Mouse (Mus musculus) adrenal gland, adult 2 months (tissue): Measurements from ENCODE around the gene Apbb2. TPM values are rescaled to one million over a fixed set of nuclear protein-coding genes. Genes with fewer than 3 reads are reported as not detected.

Experiments used
- DNase-seq: peaks from one replicate; pipeline ENCODE4 v3.0.0; 2021
- long read RNA-seq: library from polyadenylated mRNA; stranded (forward); transcript quantifications from one replicate; pipeline ENCODE4 v2.0.0, GENCODE M21; 2021
- polyA plus RNA-seq: library from polyadenylated mRNA; depleted of rRNA; stranded (reverse); fragments of >200 nt; gene quantifications from 2 replicates; pipeline ENCODE4 v1.2.3, GENCODE M21; 2012; rRNA removed
- total RNA-seq, 2 experiments: library from RNA; stranded (reverse); gene quantifications; 2 replicates each; pipeline ENCODE4 v1.2.3; 2021

The Apbb2 gene
- 10 to 100 TPM; 58.3 to 76.7 TPM for total RNA-seq
- polyA plus RNA-seq = 8.4 and 20.0 TPM in 2 replicates
- long read RNA-seq, full-length matches to known transcripts = 4 of 14 reads
- long read RNA-seq, partial matches to known transcripts = 1 of 14 reads
- long read RNA-seq, other reads (novel, unspliced or antisense) = 9 of 14 reads

DNA sequence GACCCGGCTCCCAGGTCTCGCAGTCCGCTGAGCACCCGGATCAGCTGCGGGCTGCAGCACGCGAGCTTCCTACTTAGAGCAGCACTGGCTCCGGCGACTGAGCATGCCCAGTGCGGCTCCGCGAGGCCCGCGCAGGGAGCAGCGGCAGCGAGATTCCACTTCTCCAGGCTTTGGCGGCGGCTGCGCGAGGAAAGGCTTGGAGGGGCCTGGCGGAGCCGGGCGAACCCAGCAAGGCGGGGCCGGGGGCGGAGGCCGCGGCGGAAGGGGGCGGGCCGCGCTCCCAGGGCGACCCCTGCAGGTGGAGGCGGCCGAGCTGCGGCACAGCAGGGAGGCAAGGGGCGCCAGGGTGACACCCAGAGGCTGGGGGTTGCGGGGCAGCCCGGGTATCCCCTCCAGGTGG, at the start of gene Apbb2:
Gene Apbb2 (minus strand): TSS at position 188 of the 400 bp plus-strand sequence.
- DNase-seq = peak; percentile 98

DNA sequence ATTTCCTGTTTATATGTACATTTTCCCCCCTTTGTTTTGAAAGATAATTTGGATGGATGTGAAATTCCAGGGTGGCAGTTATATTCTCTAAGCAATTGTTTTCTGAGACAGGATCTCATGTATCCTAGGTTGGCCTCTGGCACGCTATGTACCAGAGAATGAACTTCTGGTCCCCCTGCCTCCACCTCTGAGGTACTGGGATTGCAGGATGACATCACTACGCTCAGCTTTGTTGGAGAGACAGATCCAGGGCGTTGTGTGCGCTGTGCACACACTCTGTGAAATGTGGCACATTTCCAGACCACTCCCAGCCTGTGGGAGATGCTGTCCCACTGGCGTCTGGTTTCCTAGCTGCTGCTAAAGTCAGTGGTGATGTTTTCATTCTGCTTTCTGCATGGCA, 35.6 kb upstream of the Apbb2 start:
- DNase-seq = peak; percentile 37

DNA sequence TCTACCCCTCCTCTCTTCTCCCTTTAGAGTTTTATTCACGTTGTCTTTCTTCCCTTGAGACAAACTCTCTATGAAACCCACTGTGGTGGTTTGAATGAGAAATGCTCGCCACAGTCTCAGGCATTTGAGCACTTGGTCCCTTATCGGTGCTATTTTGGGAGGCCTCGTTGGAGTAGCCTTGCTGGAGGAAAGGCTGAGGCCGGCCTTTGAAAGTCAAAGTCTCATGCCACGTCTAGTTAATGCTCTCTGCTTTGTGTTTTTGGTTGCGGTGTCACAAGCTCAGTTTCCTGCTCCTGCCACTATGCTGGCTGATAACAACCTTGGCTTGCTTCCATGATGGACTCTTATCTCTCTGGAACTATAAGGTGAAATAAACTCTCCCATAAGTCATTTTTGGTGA, 28.9 kb upstream of the Apbb2 start:
- DNase-seq = peak; percentile 15

DNA sequence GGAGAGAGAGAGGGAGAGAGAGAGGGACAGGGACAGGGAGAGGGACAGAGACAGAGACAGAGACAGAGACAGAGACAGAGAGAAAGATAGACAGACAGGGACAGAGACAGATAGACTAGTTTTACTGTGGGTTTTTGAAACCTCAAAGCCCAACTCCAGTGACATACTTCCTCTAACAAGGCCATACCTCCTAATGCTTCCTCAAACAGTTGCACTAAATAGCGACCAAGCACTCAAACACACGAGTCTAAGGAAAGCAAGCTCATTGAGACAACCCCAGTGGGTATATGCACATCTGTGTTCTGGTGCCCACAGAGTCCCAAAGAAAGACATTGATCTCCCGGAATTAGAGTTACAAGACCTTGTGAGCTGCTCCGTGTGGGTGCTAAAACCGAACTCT, 24.7 kb upstream of the Apbb2 start:
- no peak for DNase-seq

DNA sequence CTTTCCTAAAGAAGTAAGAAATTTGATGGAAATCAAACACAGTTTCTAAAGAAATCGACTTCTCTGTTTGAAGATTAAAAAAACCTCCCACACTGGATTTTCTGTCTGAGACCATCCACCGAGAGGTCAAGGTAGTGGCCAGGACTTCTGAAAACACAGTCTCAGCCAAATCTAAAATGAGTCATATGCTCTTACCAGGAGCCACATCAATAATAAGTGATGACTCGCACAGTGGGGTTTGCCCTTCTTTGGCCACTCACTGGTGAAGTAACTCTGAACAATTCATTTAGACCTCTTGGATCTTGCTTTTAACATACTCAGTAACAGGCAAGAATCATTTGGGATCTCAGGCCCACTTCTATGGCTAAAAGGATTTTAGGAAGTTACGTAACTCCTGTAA, 23.6 kb upstream of the Apbb2 start:
- peak; percentile 70 for DNase-seq

DNA sequence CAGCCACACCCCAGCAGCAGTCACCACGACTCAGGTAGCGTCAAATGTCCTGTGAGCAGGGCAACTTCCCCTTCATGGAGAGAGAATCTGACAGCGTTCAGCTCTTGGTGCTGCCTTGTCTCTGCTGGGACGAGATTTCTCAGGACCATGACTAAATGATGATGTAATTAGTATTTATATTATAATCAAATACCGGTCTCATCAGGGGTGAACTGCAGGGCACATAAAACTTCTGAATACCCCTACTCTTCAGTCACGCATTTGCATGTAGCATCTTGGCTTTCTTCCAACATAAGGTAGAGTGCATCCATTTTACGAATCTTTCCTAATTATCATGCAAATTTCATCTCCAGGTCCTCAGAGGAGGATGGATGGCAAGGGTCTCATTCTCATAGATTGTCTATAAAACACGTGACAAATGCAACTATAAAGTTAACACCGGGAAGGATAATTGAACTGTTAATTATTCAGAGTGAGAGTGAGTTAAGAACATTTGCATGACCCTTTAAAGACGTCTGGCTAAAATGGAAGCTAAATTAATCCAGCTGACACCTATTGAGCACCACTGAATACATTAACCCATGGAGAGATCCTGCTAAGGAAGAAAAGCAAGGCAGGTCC, 17.0 kb upstream of the Apbb2 start:
- DNase-seq = no peak

DNA sequence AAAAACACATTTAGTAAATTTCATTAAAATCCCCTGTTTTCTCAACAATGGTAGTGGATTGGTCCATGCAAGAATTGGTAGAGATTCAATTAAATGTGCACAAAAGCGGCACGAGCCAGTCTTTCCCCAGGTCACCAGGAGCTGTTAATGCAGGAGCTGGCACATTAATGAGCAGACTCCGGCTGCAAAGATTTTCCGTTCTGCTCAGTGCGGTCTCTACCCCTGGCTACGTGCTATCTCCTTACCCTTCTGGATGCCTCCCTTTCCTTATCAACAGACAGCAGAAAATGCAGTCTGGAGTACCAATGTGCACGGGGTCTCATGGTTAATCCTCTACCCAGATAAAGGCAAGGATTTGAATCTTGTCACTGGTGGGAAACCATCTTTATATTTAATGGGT, 9.2 kb upstream of the Apbb2 start:
- DNase-seq = no peak

DNA sequence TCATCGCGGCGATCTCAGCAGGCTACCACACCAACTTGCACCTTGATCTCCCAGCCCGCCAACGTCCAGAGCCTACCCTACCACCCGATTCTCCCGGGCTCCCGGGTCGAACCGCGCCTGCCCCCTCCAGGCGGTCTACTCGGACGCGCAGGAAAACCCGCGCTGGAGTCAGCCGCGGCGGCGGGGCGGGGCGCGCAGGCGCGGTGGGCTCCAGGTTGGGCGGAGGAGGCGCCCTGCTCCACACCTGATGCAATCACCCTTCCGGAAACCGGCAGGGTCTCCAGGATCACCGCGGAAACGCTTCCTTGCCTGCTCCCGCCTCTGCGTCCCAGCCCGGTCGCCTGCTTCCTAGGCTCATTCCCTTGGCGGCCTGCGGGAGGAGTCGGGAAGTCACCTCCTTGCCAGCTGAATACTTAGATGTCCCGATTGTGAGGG, 1.6 kb upstream of the Apbb2 start:
- peak; percentile 95 for DNase-seq

DNA sequence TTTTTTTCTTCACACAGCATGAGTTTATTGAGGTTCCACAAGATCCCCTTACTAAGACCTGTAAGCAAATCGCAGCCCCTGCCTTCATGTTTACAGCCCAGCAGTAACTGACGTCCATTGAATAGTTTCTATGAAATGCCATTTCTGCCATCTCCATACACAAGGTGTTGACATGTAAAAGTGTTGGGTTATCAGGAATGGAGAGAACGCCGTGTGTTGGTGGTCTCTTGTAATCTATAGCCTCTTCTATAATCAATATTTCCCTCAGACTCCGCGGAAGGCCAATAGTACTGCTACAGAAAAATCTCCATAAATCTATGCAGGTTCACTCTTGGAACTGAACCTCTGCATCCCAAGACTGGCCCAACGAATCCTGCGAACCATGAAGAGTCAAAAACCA, 1.1 kb upstream of the Apbb2 start:
- no peak for DNase-seq

DNA sequence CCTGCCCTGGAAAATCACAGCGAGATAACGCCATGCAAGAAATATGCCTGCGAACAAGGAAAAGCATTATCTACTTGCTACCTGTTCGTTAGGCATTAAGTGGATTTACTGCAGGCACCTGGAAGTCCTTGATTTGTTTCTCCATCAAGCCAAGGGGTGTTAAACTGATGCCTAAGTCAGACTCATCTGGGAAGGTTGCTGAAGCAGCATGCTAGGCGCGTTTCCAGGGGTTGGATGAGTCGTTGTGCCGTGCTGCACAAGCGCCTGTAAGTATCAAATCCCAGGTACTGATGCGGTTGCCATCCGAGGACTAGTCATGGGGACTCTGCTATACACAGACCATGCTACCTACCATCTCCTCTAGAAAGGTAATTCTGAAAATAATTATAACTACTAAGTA, 611 bp upstream of the Apbb2 start:
- no peak for DNase-seq

DNA sequence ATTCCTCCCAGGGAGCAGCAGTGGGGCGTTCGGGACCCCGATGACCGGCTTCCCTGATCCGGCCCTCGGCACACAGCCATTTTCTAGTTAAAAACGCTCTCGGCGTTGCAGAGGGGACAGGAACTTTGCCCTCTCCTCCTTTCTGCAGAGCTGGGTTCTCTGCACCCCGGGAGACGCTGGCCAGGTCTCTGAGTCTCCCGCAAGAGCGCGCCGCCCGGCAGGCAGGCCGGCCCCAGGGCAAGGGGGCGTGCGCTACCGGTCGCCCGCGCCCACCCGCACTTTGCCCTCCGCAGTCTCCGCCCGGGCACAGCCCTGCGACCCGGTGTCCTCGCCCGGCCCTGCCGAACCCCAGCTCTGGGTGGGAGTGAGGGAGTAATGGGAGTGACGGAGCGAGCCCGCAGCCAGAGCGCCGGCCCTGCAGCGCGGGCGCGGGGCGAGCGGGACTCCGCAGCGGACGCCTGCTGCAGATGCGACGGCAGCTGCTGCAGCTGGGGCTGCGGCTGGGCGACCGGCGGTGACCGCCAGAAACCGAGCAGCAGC, 593 bp downstream of the Apbb2 start:
- peak; percentile 76 for DNase-seq

DNA sequence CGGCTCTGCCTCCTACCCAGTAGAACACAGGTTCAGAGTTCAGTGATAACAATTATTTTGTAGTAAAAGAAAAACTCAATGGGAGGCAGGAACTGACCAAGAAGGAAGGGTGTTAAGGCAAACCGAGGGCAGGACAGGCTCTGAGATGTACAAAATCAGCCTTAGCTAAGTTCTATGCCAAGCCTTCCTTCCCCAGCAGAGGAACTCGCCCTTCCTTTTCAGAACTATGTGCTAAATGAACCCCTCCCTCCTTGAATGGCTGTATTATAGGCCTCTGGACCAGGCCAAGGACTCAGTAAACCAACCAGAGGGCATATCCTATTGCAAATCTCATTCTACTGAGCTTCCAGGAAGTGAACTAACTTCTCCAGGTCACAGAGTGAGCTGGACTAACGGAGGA, 3.6 kb downstream of the Apbb2 start:
- no peak for DNase-seq

DNA sequence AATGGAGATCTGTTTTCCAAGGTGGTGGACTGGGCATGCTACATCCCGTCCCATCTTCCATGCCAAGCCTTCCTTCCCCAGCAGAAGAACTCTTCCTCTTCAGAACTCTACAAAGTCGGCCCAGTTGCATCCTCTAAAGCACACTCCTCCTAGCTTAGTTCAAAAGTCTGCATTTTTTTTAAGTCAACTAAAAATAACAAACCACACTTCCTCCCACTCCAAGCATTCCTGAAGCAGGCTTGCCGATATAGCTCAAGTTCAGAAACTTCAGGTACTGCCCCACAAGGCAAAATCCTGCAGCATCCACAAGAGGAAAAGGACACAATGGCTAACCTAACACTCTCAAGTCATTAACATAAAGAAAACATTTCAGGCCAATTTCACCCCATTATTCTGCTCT, 4.9 kb downstream of the Apbb2 start:
- DNase-seq = no peak

DNA sequence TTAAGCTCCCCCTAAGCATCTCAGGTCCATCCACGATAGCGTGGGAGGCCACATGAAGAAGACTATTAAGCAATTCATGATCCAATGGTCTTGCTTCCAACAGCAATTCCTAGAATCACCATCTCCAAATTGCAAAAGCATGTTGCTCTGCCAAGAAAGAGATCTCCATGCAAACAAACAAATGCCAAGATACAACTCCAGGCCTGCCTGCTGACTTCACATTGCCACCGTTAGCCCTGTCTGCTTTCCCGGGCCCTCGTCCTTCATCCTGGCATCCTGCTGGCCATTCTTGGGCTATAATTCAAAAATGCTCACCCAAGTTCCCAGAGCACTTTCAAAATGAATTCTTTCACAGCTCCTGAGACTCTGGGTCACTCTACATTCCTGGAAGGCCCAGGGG, 5.6 kb downstream of the Apbb2 start:
- peak; percentile 67 for DNase-seq

DNA sequence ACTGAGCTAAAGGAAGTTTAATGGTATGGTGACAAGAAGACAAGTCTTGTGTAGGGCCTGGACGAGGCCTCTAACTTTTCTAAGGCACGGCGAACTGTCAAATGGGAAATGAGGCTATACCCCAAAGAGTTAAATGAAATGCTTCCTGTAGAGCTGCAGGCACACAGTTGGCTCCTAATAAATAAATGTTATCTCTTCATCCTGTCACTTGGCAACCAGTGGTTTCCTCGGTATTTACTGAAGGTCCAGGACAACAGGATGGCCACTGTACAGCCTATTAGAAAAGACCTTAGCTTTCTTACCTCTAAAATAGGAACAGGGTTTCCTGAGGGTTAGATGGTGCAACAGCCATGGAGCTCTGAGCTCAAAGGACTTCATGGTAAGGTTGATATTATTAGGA, 6.7 kb downstream of the Apbb2 start:
- DNase-seq = peak; percentile 36

DNA sequence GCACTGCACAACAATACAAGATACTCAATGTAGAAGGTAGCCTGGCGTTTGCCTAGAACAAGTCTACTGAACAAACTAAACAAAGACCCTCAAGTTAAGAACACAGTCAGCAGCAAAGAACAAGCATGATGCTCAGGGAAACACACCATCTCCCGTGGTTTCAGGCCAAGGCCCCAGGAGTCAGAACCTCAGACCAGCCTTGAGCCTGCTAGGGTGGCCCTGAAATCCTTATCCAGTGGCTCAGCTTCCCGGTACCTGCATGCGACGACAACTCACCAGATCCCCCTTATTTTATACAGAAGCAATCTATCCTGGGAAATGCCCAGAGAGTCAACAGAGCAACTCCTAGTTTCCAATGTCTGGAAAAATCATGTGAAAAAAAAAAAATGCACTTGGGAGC, 7.2 kb downstream of the Apbb2 start:
- DNase-seq = peak; percentile 74

DNA sequence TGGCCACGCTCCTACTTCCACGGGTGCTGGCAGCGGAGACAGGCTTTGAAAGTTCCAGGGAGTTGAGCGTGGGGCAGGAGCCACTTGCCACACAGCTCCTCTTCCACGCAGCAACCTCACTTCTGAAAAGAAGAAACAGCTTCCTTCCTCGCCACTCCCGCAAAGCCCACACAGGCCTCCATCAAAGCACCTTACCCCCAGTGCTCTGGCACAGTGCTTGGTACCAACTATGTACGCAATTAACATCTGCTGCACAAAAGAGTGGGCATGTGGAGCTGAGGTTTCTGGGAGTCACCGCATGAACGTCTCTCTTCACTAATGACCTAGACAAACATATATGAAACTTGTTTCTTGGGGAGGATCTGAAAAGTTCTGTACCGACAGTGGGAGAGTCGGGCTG, 8.3 kb downstream of the Apbb2 start:
- no peak for DNase-seq

DNA sequence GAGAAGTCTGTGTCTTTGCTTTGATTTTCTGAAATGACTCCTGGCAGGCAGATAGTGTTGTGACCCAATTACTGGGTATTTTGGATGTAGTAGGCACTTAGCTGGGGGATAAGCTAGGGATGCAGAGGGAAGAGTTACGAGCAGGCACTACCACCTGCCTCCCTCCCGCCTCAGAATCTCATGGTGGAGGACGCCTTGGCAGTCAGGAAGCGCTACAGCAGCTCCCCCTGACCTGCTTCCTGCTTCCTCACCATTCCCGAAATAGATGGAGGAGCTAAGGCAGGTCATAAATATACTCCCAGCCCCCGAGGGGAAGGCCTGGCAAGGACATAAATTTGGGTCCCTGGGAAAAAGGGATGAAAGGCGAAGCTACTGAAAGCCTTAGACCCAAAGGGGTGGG, 9.3 kb downstream of the Apbb2 start:
- peak; percentile 42 for DNase-seq

DNA sequence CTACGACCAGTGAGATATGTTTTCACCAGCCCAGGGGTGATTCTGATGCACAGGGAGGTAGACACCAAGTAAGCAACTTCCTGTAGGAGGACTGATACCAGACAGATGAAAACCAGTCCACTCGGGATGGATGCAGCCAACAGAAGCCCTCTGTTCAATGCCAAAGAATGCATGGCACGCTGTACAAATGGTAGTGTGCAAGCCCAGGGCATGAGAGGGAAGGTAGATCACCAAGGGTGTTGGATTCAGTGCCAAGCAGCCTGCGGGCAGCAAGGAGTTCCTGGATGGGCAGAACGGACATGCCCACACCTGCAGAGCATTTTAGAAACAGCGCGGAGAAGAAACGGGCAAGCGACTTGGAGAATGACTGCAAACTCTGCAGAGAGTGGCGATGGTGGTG, 10.8 kb downstream of the Apbb2 start:
- no peak for DNase-seq

DNA sequence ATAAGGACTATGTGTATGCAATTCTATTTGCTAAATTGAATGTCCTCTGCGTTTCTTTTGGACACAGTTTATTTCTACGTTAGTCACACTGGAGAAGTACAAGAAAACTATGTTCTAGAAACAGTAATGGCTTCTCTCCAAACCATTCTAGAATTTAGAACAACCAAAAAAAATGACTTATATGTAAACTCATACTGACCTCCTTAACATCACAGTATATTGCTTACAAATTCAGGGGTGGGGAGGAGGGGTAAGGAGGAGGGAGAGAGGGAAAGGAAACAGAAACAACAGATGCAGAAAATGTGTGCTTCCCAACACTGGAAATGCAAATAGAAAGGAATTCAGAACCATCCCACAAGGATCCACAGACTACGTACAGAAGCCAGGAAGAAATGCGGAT, 11.4 kb downstream of the Apbb2 start:
- DNase-seq = no peak

DNA sequence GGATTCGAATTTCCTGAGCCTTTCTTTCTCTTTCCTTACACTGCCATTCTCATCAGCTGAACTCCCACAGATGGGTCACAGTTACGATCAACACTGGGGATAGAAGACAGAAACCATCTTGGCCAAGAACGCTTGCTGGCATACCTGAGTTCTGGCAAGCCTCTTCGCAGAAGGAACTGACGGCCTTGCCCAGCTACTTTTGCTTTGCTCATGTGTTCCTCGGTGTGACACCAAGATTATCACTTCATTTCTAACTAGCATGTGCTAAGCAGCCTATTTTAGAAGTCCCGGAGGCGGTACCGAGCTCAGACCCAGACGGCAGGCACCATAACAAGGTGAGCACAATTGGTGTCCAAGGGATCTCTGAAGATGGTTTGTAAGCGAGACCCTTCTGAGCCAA, 12.9 kb downstream of the Apbb2 start:
- DNase-seq = no peak

DNA sequence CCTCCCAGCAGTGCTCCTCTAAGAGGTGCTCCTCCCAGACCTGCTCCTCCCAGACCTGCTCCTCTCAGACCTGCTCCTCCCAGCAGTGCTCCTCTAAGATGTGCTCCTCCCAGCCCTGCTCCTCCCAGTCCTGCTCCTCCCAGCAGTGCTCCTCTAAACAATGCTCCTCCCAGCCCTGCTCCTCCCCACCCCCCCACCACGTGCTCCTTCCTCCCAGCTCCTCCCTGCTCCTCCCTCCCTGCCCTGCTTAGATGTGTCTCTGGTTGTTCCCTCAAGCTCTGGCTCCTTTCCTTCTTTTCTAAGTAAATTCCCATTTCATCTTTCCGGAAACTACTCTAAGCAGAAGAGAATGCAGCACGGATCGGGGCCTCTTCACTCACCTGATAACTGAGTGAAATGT, 14.2 kb downstream of the Apbb2 start:
- no peak for DNase-seq

DNA sequence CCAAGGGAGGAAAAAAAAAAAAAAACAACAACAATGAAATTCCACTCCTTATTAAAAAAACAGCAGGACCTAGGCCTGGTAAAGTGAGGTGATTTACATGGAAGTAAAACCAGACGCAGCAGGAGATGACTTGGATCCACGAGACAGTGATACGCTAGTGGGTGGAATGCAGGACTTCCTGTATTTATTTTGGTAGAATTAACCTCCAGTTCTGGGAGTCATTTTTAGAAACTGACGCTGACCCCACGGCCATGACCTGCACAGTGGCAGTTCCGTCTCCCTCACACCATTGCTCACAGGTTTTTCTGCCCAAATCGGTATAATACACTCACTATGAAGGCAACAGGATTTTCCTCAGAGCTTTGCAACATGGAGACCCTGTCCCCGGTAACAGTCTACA, 14.8 kb downstream of the Apbb2 start:
- DNase-seq = peak; percentile 69

DNA sequence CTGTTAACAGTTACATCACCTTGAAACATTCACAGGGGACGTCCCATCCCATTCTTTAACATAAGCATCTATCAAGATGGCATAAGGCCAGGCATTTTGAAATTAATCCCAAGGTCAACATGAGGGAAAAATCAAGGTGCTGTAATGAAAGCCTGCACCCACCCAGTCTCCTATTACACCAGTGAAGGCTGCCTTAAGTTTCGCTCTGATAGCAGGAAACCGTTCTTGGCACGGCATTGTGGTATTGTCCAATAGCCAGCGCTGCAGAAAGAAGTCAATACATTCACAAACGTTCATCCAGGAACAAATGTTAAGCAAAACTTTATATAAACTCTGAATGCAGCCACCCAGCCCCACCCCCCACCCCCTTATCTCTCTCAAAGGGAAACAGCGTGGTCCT, 15.4 kb downstream of the Apbb2 start:
- DNase-seq = peak; percentile 50
